Comparison of ENCODE assay signal across 8 mouse cellular contexts in genomic region chr17:83267202-83268128, GRCm38 (mm10). TPM values are rescaled to one million over a fixed set of nuclear protein-coding genes. Genes with fewer than 3 reads are reported as not detected.
DNase-seq lines count a peak whose midpoint lies in the region; ATAC-seq lines count a peak whose summit lies in the region.

No protein-coding gene starts in this region.

- peak overlapping the region; percentile 70 for H3K4me2 ChIP-seq in hindbrain, embryonic 16.5 days (ENCODE audit: low read length)

- 52% methylated on average over 23 of the region's 23 CpGs for WGBS in hindbrain, embryonic 16.5 days

- H3K27ac ChIP-seq in hindbrain, embryonic 16.5 days (ENCODE audit: low read depth, low read length): peak overlapping the region; percentile 25; the same call in 1 of the 2 replicates

- no peak overlapping the region for H3K9ac ChIP-seq in hindbrain, embryonic 16.5 days (ENCODE audit: low read depth, low read length)

- ATAC-seq in hindbrain, embryonic 16.5 days: peak; percentile 97
- ATAC-seq in erythroid progenitor cell, adult 5-6 weeks (replicated peaks; ENCODE audit: low FRiP score, poor library complexity, severe bottlenecking): no peak

- no peaks in the 10 kb centered on the region for H3K36me3 ChIP-seq in hindbrain, embryonic 16.5 days (ENCODE audit: control insufficient read depth, insufficient read depth, low read length)

- peaks cover 3% of the 10 kb centered on the region; the same call in 1 of the 2 replicates for H3K4me1 ChIP-seq in hindbrain, embryonic 16.5 days (ENCODE audit: control insufficient read depth, insufficient read depth, low read depth, low read length)

- H3K9me3 ChIP-seq in hindbrain, embryonic 16.5 days (ENCODE audit: control insufficient read depth, low read length): no peaks in the 10 kb centered on the region

- no peaks in the 10 kb centered on the region for H3K27me3 ChIP-seq in hindbrain, embryonic 16.5 days (replicated peaks; ENCODE audit: control insufficient read depth, insufficient read depth, low read length)

- DNase-seq in NIH3T3 (ENCODE audit: low read depth): peak; percentile 51
- DNase-seq in cerebellum, adult 9-10 months: peak; percentile 69
- DNase-seq in frontal cortex, postnatal 10 days (ENCODE audit: low spot score in 2 of 2): peak; percentile 74 to 85
- peak; percentile 73 to 82 for DNase-seq in left cerebral cortex, adult 18-20 months (ENCODE audit: low spot score in 2 of 2)
- peak; percentile 91 for DNase-seq in lung, postnatal 36 days
- peak; percentile 87 for DNase-seq in right cerebral cortex, adult 2 months (ENCODE audit: low spot score in 2 of 2)

- H3K4me3 ChIP-seq in hindbrain, embryonic 16.5 days (ENCODE audit: low read length): peak overlapping the region; percentile 36

RNA-seq across cellular contexts. Expression of gene Pkdcc, which starts 52.4 kb away (rescaled TPM):
- polyA plus RNA-seq in hindbrain, embryonic 16.5 days (2015; fragmentation: Nextera tagmentation; extraction: Ambion mirVana): 5.0 and 5.1 TPM in 2 replicates
- 10 to 100 TPM; 12.4 to 15.5 TPM for total RNA-seq in left cerebral cortex, adult 18-20 months (2021)
- not detected in 2 replicates for total RNA-seq in erythroid progenitor cell, adult 5-6 weeks (2015; ENCODE audit: low replicate concordance)
- total RNA-seq in erythroid progenitor cell, adult 5-6 weeks (2017; ENCODE audit: low replicate concordance): 0.68 and 1.4 TPM in 2 replicates

Comparison
In these comparisons a context has a peak if more than half of its experiments do, and no peak if none do; other contexts are left out.
1. RNA of gene Pkdcc, which starts 52.4 kb away (total RNA-seq): 12.4 to 15.5 TPM in left cerebral cortex, adult 18-20 months; 0.68 to 1.4 TPM in erythroid progenitor cell, adult 5-6 weeks; every median in the first group is over 4 times any median in the second.
2. Peak in every context shown above with its lines, with median percentiles within 50 percentile points of each other: DNase-seq.